In genomic region chr14:17661100-17661521, GRCm38 (mm10) we compare ENCODE assay signal across 8 mouse cellular contexts. TPM values are rescaled to one million over a fixed set of nuclear protein-coding genes. Genes with fewer than 3 reads are reported as not detected.
DNase-seq lines count a peak whose midpoint lies in the region; ATAC-seq lines count a peak whose summit lies in the region.

No protein-coding gene starts in this region.

- peak; percentile 13; the same call in 1 of the 2 replicates for ATAC-seq in heart, embryonic 11.5 days (replicated peaks; ENCODE audit: insufficient number of reproducible peaks, low FRiP score, low TSS enrichment)
- ATAC-seq in liver, embryonic 11.5 days (replicated peaks; ENCODE audit: low FRiP score), result peak; percentile 30; the same call in 1 of the 2 replicates

- peak overlapping the region; percentile 62 for H3K9ac ChIP-seq in heart, embryonic 11.5 days (ENCODE audit: low read depth, low read length)
- H3K9ac ChIP-seq in liver, embryonic 11.5 days (ENCODE audit: low read depth, low read length), result peak overlapping the region; percentile 55; the same call in 1 of the 2 replicates

- WGBS in heart, embryonic 11.5 days (ENCODE audit: insufficient replicate concordance), result 0% methylated on average over 16 of the region's 16 CpGs
- under 1% methylated on average over 16 of the region's 16 CpGs for WGBS in hindbrain, embryonic 10.5 days
- 1% methylated on average over 16 of the region's 16 CpGs for WGBS in liver, embryonic 11.5 days

- DNase-seq in heart, postnatal 25 days (ENCODE audit: low spot score), result no peak
- DNase-seq in thymus, postnatal 10 days (ENCODE audit: low spot score in 2 of 2), result peak; percentile 3 to 4
- no peak for DNase-seq in thymus, postnatal 0 days (ENCODE audit: low spot score)
- DNase-seq in hindbrain, embryonic 10.5 days (ENCODE audit: low spot score), result no peak
- DNase-seq in liver, embryonic 11.5 days (ENCODE audit: low spot score), result no peak
- peak; percentile 56 to 79 for DNase-seq in right cerebral cortex, adult 2 months (ENCODE audit: low spot score in 2 of 2)
- DNase-seq in gastrocnemius, adult 18-20 months (ENCODE audit: low spot score), result no peak

- peak overlapping the region; percentile 99 for H3K4me2 ChIP-seq in heart, embryonic 11.5 days
- peak overlapping the region; percentile 88 for H3K4me2 ChIP-seq in liver, embryonic 11.5 days

- H3K4me1 ChIP-seq in heart, embryonic 11.5 days (ENCODE audit: control insufficient read depth, insufficient read depth, low read length), result peaks cover 3% of the 10 kb centered on the region; the same call in 1 of the 2 replicates
- H3K4me1 ChIP-seq in hindbrain, embryonic 10.5 days (replicated peaks), result peaks cover 23% of the 10 kb centered on the region
- no peaks in the 10 kb centered on the region for H3K4me1 ChIP-seq in liver, embryonic 11.5 days (replicated peaks; ENCODE audit: control insufficient read depth, insufficient read depth, low read length)

- intact Hi-C loops in heart, postnatal 25 days (cut with DNase I), result loop anchor here (5.0 to 10.0 kb wide), 2 partner anchors 81 to 124 kb away; no protein-coding TSS in a partner anchor

- no peaks in the 10 kb centered on the region for H3K9me3 ChIP-seq in heart, embryonic 11.5 days (replicated peaks; ENCODE audit: control insufficient read depth, low read length)
- H3K9me3 ChIP-seq in hindbrain, embryonic 10.5 days, result no peaks in the 10 kb centered on the region
- H3K9me3 ChIP-seq in liver, embryonic 11.5 days (ENCODE audit: control insufficient read depth, low read length), result no peaks in the 10 kb centered on the region

- no peaks in the 10 kb centered on the region for H3K36me3 ChIP-seq in heart, embryonic 11.5 days (ENCODE audit: control insufficient read depth, insufficient read depth, low read length)
- no peaks in the 10 kb centered on the region for H3K36me3 ChIP-seq in hindbrain, embryonic 10.5 days
- H3K36me3 ChIP-seq in liver, embryonic 11.5 days (ENCODE audit: control insufficient read depth, insufficient read depth, low read length), result no peaks in the 10 kb centered on the region

- peak overlapping the region; percentile 68 for H3K4me3 ChIP-seq in heart, embryonic 11.5 days (ENCODE audit: low read depth, low read length)
- H3K4me3 ChIP-seq in hindbrain, embryonic 10.5 days, result peak overlapping the region; percentile 66
- peak overlapping the region; percentile 62 for H3K4me3 ChIP-seq in liver, embryonic 11.5 days (ENCODE audit: low read depth, low read length)

- no peak overlapping the region for H3K27ac ChIP-seq in heart, embryonic 11.5 days (ENCODE audit: low read depth, low read length)
- peak overlapping the region; percentile 76 for H3K27ac ChIP-seq in hindbrain, embryonic 10.5 days
- no peak overlapping the region for H3K27ac ChIP-seq in liver, embryonic 11.5 days (ENCODE audit: low read depth, low read length)

- peaks cover 9% of the 10 kb centered on the region for H3K27me3 ChIP-seq in heart, embryonic 11.5 days (ENCODE audit: control insufficient read depth, insufficient read depth, low read length)
- peaks cover 37% of the 10 kb centered on the region for H3K27me3 ChIP-seq in hindbrain, embryonic 10.5 days (ENCODE audit: insufficient read depth, poor library complexity, severe bottlenecking)
- peaks cover 35% of the 10 kb centered on the region for H3K27me3 ChIP-seq in liver, embryonic 11.5 days (replicated peaks; ENCODE audit: control insufficient read depth, insufficient read depth, low read length)

RNA-seq across cellular contexts. Expression of gene Thrb, which starts 1.1 kb away (rescaled TPM):
- 0.42 and 0.66 TPM in 2 replicates for polyA plus RNA-seq in heart, embryonic 11.5 days (2014; fragmentation: Nextera tagmentation; extraction: Ambion mirVana)
- 10 to 100 TPM; 23.8 to 26.3 TPM for total RNA-seq in heart, postnatal 25 days (2021)
- 0.75 and 0.77 TPM in 2 replicates for polyA plus RNA-seq in thymus, postnatal 0 days (2015; fragmentation: Nextera tagmentation; extraction: Ambion mirVana)
- 0.77 and 0.93 TPM in 2 replicates for polyA plus RNA-seq in hindbrain, embryonic 10.5 days (2016; fragmentation: Nextera tagmentation; extraction: Ambion mirVana)
- polyA plus RNA-seq in liver, embryonic 11.5 days (2014; fragmentation: Nextera tagmentation; extraction: Ambion mirVana), result 1.5 and 1.7 TPM in 2 replicates
- 10 to 100 TPM; 31.7 to 31.9 TPM for total RNA-seq in gastrocnemius, adult 18-20 months (2021)

Comparison
In these comparisons a context has a peak if more than half of its experiments do, and no peak if none do; other contexts are left out.
1. DNase-seq: peak in thymus, postnatal 10 days (2 of 2) and right cerebral cortex, adult 2 months (2 of 2); none in heart, postnatal 25 days (single experiment), thymus, postnatal 0 days (single experiment), hindbrain, embryonic 10.5 days (single experiment), liver, embryonic 11.5 days (single experiment) and gastrocnemius, adult 18-20 months (single experiment).
2. Peak in every context shown above with its lines, with median percentiles within 50 percentile points of each other: H3K4me3 ChIP-seq.